ENCODE assay signal across 9 mouse cellular contexts in the genomic region with DNA sequence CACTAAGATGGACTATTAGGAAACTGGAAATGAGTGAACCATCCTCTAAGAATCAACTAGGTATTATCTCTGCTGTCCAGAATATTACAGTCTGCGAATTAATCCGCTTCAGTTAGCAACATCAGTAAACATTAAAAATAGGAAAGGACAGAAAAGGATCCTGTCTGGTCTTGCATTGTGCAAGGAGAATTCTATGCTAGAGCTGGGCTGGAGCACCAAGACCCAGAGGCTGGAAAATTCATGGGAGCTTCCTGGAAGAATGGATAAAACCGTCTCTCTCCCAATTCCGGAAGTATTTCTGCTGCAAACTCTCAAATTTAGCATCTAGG. TPM values are rescaled to one million over a fixed set of nuclear protein-coding genes. Genes with fewer than 3 reads are reported as not detected.
DNase-seq lines count a peak whose midpoint lies in the region; ATAC-seq and TF ChIP-seq lines count a peak whose summit lies in the region.
"Had no signal": no experiment of that assay in that cellular context is flagged by ENCODE, and none has a peak within 500 bp of the region (broad histone marks: within the 10 kb centered on the region; RNA-seq: fewer than 3 reads in every experiment).

No protein-coding gene starts in this region.

- H3K36me3 ChIP-seq in liver, embryonic 11.5 days (ENCODE audit: control insufficient read depth, insufficient read depth, low read length), result no peaks in the 10 kb centered on the region
- no peaks in the 10 kb centered on the region for H3K36me3 ChIP-seq in forebrain, embryonic 10.5 days (replicated peaks)
- no peaks in the 10 kb centered on the region for H3K36me3 ChIP-seq in limb, embryonic 12.5 days

- H3K27me3 ChIP-seq in liver, embryonic 11.5 days (replicated peaks; ENCODE audit: control insufficient read depth, insufficient read depth, low read length), result no peaks in the 10 kb centered on the region
- no peaks in the 10 kb centered on the region for H3K27me3 ChIP-seq in forebrain, embryonic 10.5 days (ENCODE audit: poor library complexity, severe bottlenecking)
- H3K27me3 ChIP-seq in limb, embryonic 12.5 days, result peaks cover 5% of the 10 kb centered on the region; the same call in 1 of the 2 replicates

- no peaks in the 10 kb centered on the region for H3K9me3 ChIP-seq in liver, embryonic 11.5 days (ENCODE audit: control insufficient read depth, low read length)
- H3K9me3 ChIP-seq in forebrain, embryonic 10.5 days, result 0 out of 2 replicates have a peak, but pooled peaks cover 4% of the 10 kb centered on the region
- H3K9me3 ChIP-seq in limb, embryonic 12.5 days, result no peaks in the 10 kb centered on the region

- H3K27ac ChIP-seq in liver, embryonic 11.5 days (ENCODE audit: low read depth, low read length), result no peak overlapping the region
- peak overlapping the region; percentile 84 for H3K27ac ChIP-seq in forebrain, embryonic 10.5 days
- H3K27ac ChIP-seq in limb, embryonic 12.5 days, result no peak overlapping the region
- peak overlapping the region; percentile 85 for H3K27ac ChIP-seq in olfactory bulb, adult 2 months (ENCODE audit: insufficient read depth, low read depth, low read length)

- WGBS in liver, embryonic 11.5 days, result 31% methylated on average over 4 of the region's 4 CpGs
- WGBS in forebrain, embryonic 10.5 days, result 30% methylated on average over 4 of the region's 4 CpGs
- WGBS in limb, embryonic 12.5 days, result 38% methylated on average over 4 of the region's 4 CpGs
- WGBS in olfactory bulb, adult 2 months, result 23% methylated on average over 4 of the region's 4 CpGs

- DNase-seq in liver, embryonic 11.5 days (ENCODE audit: low spot score), result no peak
- DNase-seq in liver, result no peak
- no peak for DNase-seq in forebrain, embryonic 10.5 days (ENCODE audit: extremely low spot score, low spot score)
- no peak for DNase-seq in gastrocnemius, adult 18-20 months (ENCODE audit: low spot score)
- DNase-seq in thymus, postnatal 14 days, result no peak
- no peak for DNase-seq in adrenal gland, adult (ENCODE audit: inconsistent age in 2 of 2, low spot score in 1 of 2)

- ATAC-seq in liver, embryonic 11.5 days (replicated peaks; ENCODE audit: low FRiP score), result no peak
- ATAC-seq in limb, embryonic 12.5 days (ENCODE audit: insufficient number of reproducible peaks, insufficient read depth, low FRiP score, low TSS enrichment, low read depth), result no peak

- H3K4me2 ChIP-seq in liver, embryonic 11.5 days, result peak overlapping the region; percentile 71
- peak overlapping the region; percentile 57 for H3K4me2 ChIP-seq in limb, embryonic 12.5 days

- H3K4me1 ChIP-seq in liver, embryonic 11.5 days (replicated peaks; ENCODE audit: control insufficient read depth, insufficient read depth, low read length), result peaks cover 5% of the 10 kb centered on the region; the same call in 1 of the 2 replicates
- H3K4me1 ChIP-seq in forebrain, embryonic 10.5 days, result peaks cover 20% of the 10 kb centered on the region
- H3K4me1 ChIP-seq in limb, embryonic 12.5 days (replicated peaks), result peaks cover 14% of the 10 kb centered on the region
- 0 out of 2 replicates have a peak, but pooled peaks cover 4% of the 10 kb centered on the region for H3K4me1 ChIP-seq in olfactory bulb, adult 2 months (ENCODE audit: control insufficient read depth, insufficient read depth, low read length)

- H3K4me3 ChIP-seq in liver, embryonic 11.5 days (ENCODE audit: low read depth, low read length), result peak overlapping the region; percentile 50
- peak overlapping the region; percentile 56 for H3K4me3 ChIP-seq in forebrain, embryonic 10.5 days
- peak overlapping the region; percentile 46; the same call in 1 of the 2 replicates for H3K4me3 ChIP-seq in limb, embryonic 12.5 days (replicated peaks)
- 0 out of 2 replicates have a peak overlapping the region, but pooled peaks have one; percentile 62 for H3K4me3 ChIP-seq in olfactory bulb, adult 2 months (ENCODE audit: insufficient read depth, low read depth, low read length)

- peak overlapping the region; percentile 55; the same call in 1 of the 2 replicates for H3K9ac ChIP-seq in liver, embryonic 11.5 days (ENCODE audit: low read depth, low read length)
- H3K9ac ChIP-seq in limb, embryonic 12.5 days (replicated peaks), result peak overlapping the region; percentile 42; the same call in 1 of the 2 replicates

- no peak for TF ChIP-seq CTCF in olfactory bulb, adult 2 months (IDR thresholded peaks at IDR 0.05; ENCODE audit: insufficient read depth, low read depth, low read length)

- TF ChIP-seq POLR2A in olfactory bulb, adult 2 months (IDR thresholded peaks at IDR 0.05; ENCODE audit: insufficient read depth, low read depth, low read length), result no peak

RNA-seq across cellular contexts. Expression of a gene that starts 0.3 kb away (rescaled TPM):
- polyA plus RNA-seq in liver, embryonic 11.5 days (2014; fragmentation: Nextera tagmentation; extraction: Ambion mirVana), result 5.2 and 5.8 TPM in 2 replicates
- 5.2 and 5.3 TPM in 2 replicates for polyA plus RNA-seq in forebrain, embryonic 10.5 days (2016; fragmentation: Nextera tagmentation; extraction: Ambion mirVana)
- polyA plus RNA-seq in limb, embryonic 12.5 days (2016; fragmentation: Nextera tagmentation; extraction: Ambion mirVana), result 9.0 and 10.3 TPM in 2 replicates
- not detected in 2 replicates for polyA plus RNA-seq in olfactory bulb, adult 2 months (2012; ENCODE audit: insufficient read depth, insufficient read length, low replicate concordance, missing spikeins)
- total RNA-seq in gastrocnemius, adult 18-20 months (2021), result under 1 TPM; 0.62 to 0.85 TPM

RNA-seq across cellular contexts. Expression of a gene that starts 22.9 kb away (rescaled TPM):
- polyA plus RNA-seq in liver, embryonic 11.5 days (2014; fragmentation: Nextera tagmentation; extraction: Ambion mirVana), result 48.2 and 53.6 TPM in 2 replicates
- 15.8 and 16.2 TPM in 2 replicates for polyA plus RNA-seq in forebrain, embryonic 10.5 days (2016; fragmentation: Nextera tagmentation; extraction: Ambion mirVana)
- polyA plus RNA-seq in limb, embryonic 12.5 days (2016; fragmentation: Nextera tagmentation; extraction: Ambion mirVana), result 25.9 and 27.9 TPM in 2 replicates
- polyA plus RNA-seq in olfactory bulb, adult 2 months (2012; ENCODE audit: insufficient read depth, insufficient read length, low replicate concordance, missing spikeins), result not detected in 2 replicates
- total RNA-seq in gastrocnemius, adult 18-20 months (2021), result 1 to 10 TPM; 4.6 to 5.3 TPM

RNA-seq across cellular contexts. Expression of a gene that starts 33.2 kb away (rescaled TPM):
- 0.39 and 0.62 TPM in 2 replicates for polyA plus RNA-seq in liver, embryonic 11.5 days (2014; fragmentation: Nextera tagmentation; extraction: Ambion mirVana)
- 0.12 and 0.15 TPM in 2 replicates for polyA plus RNA-seq in forebrain, embryonic 10.5 days (2016; fragmentation: Nextera tagmentation; extraction: Ambion mirVana)
- polyA plus RNA-seq in limb, embryonic 12.5 days (2016; fragmentation: Nextera tagmentation; extraction: Ambion mirVana), result 2.1 and 3.6 TPM in 2 replicates
- not detected in 2 replicates for polyA plus RNA-seq in olfactory bulb, adult 2 months (2012; ENCODE audit: insufficient read depth, insufficient read length, low replicate concordance, missing spikeins)
- under 1 TPM; 0.71 to 0.88 TPM for total RNA-seq in gastrocnemius, adult 18-20 months (2021)

RNA-seq across cellular contexts. Expression of a gene that starts 51.6 kb away (rescaled TPM):
- polyA plus RNA-seq in liver, embryonic 11.5 days (2014; fragmentation: Nextera tagmentation; extraction: Ambion mirVana), result 0.07 and 0.13 TPM in 2 replicates
- 0.09 TPM in 1 of 2 replicates, not detected in the other for polyA plus RNA-seq in forebrain, embryonic 10.5 days (2016; fragmentation: Nextera tagmentation; extraction: Ambion mirVana)
- 0.21 and 0.40 TPM in 2 replicates for polyA plus RNA-seq in limb, embryonic 12.5 days (2016; fragmentation: Nextera tagmentation; extraction: Ambion mirVana)
- polyA plus RNA-seq in olfactory bulb, adult 2 months (2012; ENCODE audit: insufficient read depth, insufficient read length, low replicate concordance, missing spikeins), result not detected in 2 replicates
- total RNA-seq in gastrocnemius, adult 18-20 months (2021), result not detected
- total RNA-seq: gastrocnemius, adult 8-10 months had no signal

RNA-seq across cellular contexts. Expression of a gene that starts 57.6 kb away (rescaled TPM):
- not detected in 2 replicates for polyA plus RNA-seq in liver, embryonic 11.5 days (2014; fragmentation: Nextera tagmentation; extraction: Ambion mirVana)
- polyA plus RNA-seq in forebrain, embryonic 10.5 days (2016; fragmentation: Nextera tagmentation; extraction: Ambion mirVana), result not detected in 2 replicates
- polyA plus RNA-seq in limb, embryonic 12.5 days (2016; fragmentation: Nextera tagmentation; extraction: Ambion mirVana), result 0.67 and 1.1 TPM in 2 replicates
- not detected in 2 replicates for polyA plus RNA-seq in olfactory bulb, adult 2 months (2012; ENCODE audit: insufficient read depth, insufficient read length, low replicate concordance, missing spikeins)
- total RNA-seq in gastrocnemius, adult 18-20 months (2021), result 1 to 10 TPM; 1.4 to 2.0 TPM

Comparison
In these comparisons a context has a peak if more than half of its experiments do, and no peak if none do; other contexts are left out.
1. H3K27ac ChIP-seq: peak in forebrain, embryonic 10.5 days (single experiment) and olfactory bulb, adult 2 months (single experiment); none in liver, embryonic 11.5 days (single experiment) and limb, embryonic 12.5 days (single experiment).
2. Peak in every context shown above with its lines, with median percentiles within 50 percentile points of each other: H3K4me3 ChIP-seq.